Mouse (Mus musculus) mouse trophoblast stem cell (cell line): ENCODE measurements around the gene Nrxn2.

Source experiments
- in situ Hi-C, 2 experiments: fragments of 300-500 bp; cut with MseI, MboI; formaldehyde crosslinking; loops; 2 replicates in 1 of 2; 3 replicates in 1 of 2; pipeline ENCODE4 v1.15.1; 2025

Gene Nrxn2

GRCm38 (mm10) chr19:6494504-6495170 is 76.1 kb downstream of the Nrxn2 start:
- in situ Hi-C loops, result no loop called here

- in situ Hi-C loops, result no loop called here
Observed at GRCm38 (mm10) chr19:6495714-6496113, 77.2 kb downstream of the Nrxn2 start.

DNA sequence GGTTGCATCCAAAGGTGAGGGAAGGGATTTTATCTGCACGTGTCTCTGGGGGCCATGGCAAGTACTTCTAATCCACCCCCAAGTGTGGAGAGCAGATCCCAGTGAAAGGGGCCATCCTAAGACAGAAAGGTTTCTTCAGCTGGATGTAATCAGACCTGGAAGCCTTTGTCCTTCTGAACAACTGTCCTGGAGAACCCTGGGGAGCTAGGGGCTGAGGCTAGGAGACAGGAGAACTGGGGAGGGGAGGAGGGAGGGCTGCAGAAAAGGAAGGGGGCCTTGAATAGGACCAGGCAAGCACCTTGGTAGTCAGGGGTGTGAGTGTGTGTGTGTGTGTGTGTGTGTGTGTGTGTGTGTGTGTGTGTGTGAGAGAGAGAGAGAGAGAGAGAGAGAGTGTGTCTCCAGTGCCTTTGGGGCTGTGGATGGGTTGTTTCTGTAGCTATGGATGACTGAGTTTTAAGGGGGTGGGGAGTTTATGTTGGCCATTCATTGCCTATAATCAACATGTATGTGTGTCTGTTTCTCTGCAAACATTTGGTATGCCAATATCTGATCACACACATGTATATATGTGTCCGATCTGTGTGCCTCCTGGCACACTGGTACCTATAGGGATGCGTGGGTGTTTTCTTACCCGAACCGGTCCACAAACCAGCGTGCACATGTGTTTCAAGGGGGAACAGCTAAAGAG is 78.1 kb downstream of the Nrxn2 start:
- in situ Hi-C loops, result no loop called here

- in situ Hi-C loops, result no loop called here
Observed at GRCm38 (mm10) chr19:6497150-6497801, 78.7 kb downstream of the Nrxn2 start.

DNA sequence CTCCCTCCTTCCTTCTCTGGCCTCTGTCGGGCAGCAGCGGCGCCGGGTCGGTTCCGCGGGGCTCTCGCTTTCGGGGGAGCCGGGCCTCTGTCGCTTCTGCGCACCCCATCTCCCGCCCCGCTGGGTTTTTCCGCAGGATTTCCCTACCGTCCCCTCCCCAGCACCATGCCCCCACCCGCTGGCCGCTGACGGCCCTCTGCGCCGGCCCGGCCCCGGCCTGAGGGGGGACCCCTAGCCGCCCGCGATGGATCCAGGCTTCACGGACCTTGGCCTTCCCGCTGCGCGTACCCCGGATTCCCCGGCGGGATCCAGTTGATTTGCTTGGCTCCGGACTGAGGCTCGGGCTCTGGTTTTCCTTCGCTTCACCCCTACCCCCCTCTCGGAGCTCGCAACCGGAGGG is 79.3 kb downstream of the Nrxn2 start:
- in situ Hi-C loops, result no loop called here

GRCm38 (mm10) chr19:6498350-6499131 is 80.0 kb downstream of the Nrxn2 start:
- in situ Hi-C loops, result no loop called here

DNA sequence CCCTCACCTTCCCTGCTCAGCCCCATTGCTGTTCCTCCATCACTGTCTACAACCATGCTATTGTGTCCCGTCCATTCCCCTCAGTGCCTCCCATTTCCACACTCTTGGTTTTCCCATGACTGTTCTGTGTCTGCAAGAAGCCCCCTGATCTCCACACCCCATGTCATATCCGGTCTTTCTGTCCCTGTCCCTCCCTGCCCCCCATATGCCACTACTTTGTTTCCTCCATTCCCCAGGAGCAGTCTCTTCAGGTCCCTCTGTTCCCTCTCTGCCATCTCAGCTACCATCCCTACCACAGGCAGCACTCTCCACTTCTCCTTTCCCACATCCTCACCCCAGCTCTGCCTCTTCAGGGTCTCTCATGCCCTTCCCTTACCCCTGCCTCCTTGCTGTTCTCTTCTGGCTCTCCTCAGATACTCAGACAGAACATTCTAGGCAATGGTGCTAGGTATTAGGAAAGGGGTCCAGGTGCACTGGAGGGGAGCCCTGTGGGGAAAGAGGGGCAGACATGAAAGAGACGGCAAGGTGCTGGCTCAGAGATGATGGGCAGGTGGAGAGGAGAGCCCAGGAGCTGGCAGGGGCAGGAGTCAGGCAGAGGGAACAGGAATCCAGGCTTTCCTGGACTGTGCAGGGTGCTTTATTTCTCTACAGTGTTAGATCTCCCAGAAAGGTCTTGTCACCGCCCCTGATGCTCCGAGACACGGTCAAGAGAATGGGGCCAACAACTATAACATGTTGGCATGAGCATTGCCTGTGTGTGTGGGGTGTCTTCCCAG is 81.5 kb downstream of the Nrxn2 start:
- in situ Hi-C loops, result no loop called here

DNA sequence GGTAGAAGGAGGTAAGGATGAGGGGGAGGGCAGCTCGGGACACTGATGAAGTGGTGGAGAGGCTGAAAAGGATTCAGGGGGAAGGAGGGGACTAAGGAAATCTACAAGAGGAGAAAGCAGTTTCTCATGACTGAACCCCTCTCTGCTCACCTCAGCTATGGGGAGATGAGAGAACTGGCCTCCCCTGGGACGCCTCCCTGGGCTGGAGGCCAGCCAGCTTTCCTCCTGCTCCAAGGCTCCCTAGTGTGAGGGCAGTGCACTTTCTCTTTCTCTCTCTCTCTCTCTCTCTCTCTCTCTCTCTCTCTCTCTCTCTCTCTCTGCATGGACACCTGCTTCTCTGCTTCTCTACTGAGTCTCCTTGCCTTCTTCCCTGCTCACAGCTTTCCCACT is 82.1 kb downstream of the Nrxn2 start:
- in situ Hi-C loops, result no loop called here

- in situ Hi-C loops, result no loop called here
Observed at GRCm38 (mm10) chr19:6502035-6502541, 83.6 kb downstream of the Nrxn2 start.

DNA sequence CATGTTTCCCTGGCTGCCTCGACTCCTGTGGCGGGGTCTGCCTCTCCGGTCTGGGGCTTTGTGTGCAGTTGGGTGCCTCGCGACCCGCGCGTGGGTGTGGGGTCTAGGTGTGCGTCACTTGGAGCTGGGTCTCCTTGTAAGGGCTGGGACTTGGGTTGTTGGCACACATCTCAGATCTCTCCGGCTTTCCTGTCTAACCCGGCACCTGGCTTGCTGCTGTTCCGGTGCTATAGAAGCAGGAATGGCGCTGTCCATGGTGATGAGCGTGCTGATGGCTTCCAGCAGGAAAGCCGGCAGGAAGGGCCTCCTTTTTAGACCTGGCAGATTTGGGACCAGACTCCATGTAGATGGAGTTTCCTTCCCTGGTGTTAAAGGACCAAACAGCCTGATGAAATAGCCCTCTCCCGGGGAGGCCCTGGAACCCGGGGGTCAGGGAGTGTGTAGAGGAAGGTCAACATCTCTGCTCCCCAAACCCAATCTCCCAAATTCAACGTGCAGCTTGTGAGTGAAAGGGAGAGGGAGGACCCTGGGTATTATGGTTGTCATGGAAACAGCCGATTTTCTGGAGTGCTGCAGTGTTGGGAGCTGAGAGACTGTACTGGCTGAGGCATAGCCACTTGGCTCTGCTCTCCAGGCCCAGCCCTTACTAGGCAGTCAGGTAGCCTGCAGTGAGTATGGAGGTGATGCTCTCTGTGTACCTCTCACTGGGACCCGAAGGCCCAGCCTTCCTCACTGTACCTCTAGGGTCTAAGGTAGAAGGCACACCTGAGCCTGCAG is 84.2 kb downstream of the Nrxn2 start:
- in situ Hi-C loops, result no loop called here

DNA sequence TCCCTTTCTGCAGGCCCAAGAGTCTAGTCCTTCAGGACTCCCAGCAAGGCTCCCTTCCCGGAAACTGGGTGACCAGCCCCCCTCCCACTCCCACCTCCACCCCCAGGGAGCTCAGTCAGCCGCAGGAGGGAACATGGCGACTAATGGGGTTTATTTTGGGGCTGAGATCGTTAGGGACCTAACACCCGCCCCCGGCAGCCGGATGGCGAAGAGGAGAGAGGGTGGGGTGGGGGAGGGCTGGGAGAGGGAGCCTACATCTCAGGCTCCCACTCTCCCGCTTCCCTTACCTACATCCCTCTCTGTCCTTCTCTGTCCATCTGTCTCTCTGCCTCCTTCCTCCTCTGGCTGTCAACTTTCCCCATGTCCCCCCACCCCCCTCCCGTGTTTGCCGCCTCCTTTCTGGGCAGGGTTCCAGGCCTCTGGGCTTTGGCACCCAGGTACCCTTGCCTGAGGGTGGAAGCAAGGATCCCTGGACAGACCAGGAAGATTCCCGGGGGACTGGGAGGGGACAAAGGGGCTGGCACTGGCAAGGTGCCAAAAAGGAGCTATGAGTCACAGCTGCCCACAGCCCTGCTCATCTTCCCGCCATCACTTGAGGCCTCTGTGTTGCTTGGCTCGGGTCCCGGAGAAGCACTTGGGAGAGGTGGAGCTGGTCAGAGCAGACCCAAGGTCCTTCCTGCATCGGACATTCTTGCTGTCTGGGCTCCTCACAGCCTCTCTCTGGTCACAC is 85.6 kb downstream of the Nrxn2 start:
- in situ Hi-C loops, result no loop called here

DNA sequence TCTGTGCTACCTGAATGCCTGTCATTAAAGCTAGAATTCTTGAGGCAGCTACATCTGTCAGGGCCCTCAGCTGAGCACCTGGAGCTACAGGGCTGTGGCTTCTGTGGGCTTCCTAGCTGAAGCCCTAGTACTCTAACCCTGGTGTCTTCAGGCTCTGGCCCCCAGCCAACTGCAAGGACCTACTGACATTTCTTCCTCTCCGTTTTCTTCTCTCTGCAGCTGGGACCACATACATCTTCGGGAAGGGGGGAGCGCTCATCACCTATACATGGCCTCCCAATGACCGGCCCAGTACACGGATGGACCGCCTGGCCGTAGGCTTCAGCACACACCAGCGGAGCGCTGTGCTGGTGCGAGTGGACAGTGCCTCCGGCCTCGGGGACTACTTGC is 86.1 kb downstream of the Nrxn2 start:
- in situ Hi-C loops, result no loop called here

DNA sequence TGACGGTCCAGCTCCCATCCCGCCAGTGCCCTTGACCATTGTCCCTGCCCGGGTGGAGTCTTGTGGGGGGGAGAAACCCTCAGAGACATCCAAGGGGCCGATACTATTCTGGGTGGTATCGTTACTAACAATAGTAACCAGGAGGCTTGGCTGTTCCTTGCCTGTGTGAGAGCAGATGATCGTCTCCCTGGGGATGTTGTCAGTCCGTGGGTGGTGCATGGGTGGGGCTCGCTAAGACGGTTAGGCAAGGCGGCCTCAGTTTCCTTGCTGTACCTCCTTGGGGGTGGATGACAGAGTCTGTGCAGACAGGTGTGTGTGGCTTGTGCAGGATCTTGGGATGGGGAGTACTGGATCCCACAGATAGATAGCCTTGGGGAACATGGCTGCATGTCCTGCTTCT is 88.9 kb downstream of the Nrxn2 start:
- in situ Hi-C loops, result no loop called here

DNA sequence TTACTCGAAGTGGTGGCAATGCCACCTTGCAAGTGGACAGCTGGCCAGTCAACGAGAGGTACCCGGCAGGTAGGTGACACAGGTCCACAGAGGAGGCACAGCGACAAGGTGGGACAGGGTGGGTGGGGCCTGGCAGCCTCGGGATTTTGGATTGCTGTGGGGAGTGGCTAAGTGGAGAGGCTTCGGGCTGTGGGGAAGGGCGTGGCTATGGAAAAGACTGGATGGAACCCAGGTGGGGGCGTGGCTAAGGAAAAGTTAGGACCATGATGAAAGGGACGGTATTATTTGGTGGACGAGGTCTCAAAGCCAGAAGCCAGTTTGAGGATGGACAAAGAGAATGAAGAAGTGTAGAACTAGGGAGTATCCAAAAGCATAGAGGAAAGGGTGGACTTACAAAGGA is 91.3 kb downstream of the Nrxn2 start:
- in situ Hi-C loops, result no loop called here

GRCm38 (mm10) chr19:6510546-6510945 is 92.0 kb downstream of the Nrxn2 start:
- in situ Hi-C loops, result no loop called here

- in situ Hi-C loops, result no loop called here
Observed at GRCm38 (mm10) chr19:6513389-6514139, 95.0 kb downstream of the Nrxn2 start.

- in situ Hi-C loops, result no loop called here
Observed at GRCm38 (mm10) chr19:6514940-6515339, 96.4 kb downstream of the Nrxn2 start.

DNA sequence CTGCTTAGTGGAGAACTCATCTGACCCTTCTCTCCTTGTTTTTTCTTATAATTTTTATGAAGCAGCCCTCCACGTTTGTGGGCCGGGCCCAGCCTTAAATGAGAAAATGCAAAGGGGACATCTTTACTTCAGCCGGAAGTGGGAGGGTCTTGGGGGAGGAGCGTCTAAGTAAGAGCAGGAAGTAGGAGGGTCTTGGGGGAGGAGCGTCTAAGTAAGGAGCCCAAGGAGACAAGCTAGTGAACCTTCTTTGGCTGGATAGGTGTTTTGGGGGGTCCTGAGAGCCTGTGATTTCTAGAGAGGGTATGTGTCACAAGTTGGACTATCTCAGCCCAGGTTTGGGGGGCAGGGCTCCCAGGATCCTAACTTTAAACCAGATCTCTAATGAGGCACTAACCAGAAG is 96.9 kb downstream of the Nrxn2 start:
- in situ Hi-C loops, result no loop called here

GRCm38 (mm10) chr19:6516153-6516552 is 97.6 kb downstream of the Nrxn2 start:
- in situ Hi-C loops, result no loop called here
